Mouse (Mus musculus) right cerebral cortex, postnatal 4 days (tissue): Measurements from ENCODE around the gene Tlr5.

ENCODE experiments used
- DNase-seq: peaks from one replicate; pipeline ENCODE4 v3.0.0-alpha.2; 2022

Tlr5 gene

GRCm38 (mm10) chr1:182954287-182955046 lies at the start of gene Tlr5:
Gene Tlr5 (plus strand): TSS chr1:182954788.
- peak; percentile 44 for DNase-seq

GRCm38 (mm10) chr1:182905669-182906068 lies 48.9 kb upstream of the Tlr5 start:
- DNase-seq = no peak

- DNase-seq = peak; percentile 70
These were observed 46.2 kb upstream of the Tlr5 start for GRCm38 (mm10) chr1:182908050-182909036.

- DNase-seq = no peak
These were observed 45.5 kb upstream of the Tlr5 start for GRCm38 (mm10) chr1:182909066-182909465.

GRCm38 (mm10) chr1:182909596-182909995 lies 45.0 kb upstream of the Tlr5 start:
- no peak for DNase-seq

- no peak for DNase-seq
These were observed 42.0 kb upstream of the Tlr5 start for GRCm38 (mm10) chr1:182912591-182912990.

GRCm38 (mm10) chr1:182914121-182914908 lies 40.3 kb upstream of the Tlr5 start:
- DNase-seq = no peak

- no peak for DNase-seq
These were observed 38.4 kb upstream of the Tlr5 start for GRCm38 (mm10) chr1:182916166-182916565.

GRCm38 (mm10) chr1:182918718-182919346 lies 35.8 kb upstream of the Tlr5 start:
- DNase-seq = no peak

GRCm38 (mm10) chr1:182922824-182923223 lies 31.8 kb upstream of the Tlr5 start:
- DNase-seq = no peak

- DNase-seq = no peak
These were observed 28.1 kb upstream of the Tlr5 start for GRCm38 (mm10) chr1:182926465-182926864.

GRCm38 (mm10) chr1:182927878-182928851 lies 26.4 kb upstream of the Tlr5 start:
- no peak for DNase-seq

- DNase-seq = no peak
These were observed 19.1 kb upstream of the Tlr5 start for GRCm38 (mm10) chr1:182935469-182935868.

GRCm38 (mm10) chr1:182937486-182938120 lies 17.0 kb upstream of the Tlr5 start:
- no peak for DNase-seq

GRCm38 (mm10) chr1:182941921-182942320 lies 12.7 kb upstream of the Tlr5 start:
- no peak for DNase-seq

- no peak for DNase-seq
These were observed 10.7 kb upstream of the Tlr5 start for GRCm38 (mm10) chr1:182943911-182944310.

- DNase-seq = no peak
These were observed 9.9 kb upstream of the Tlr5 start for GRCm38 (mm10) chr1:182944638-182945037.

GRCm38 (mm10) chr1:182945561-182945960 lies 9.0 kb upstream of the Tlr5 start:
- DNase-seq = no peak

- no peak for DNase-seq
These were observed 3.3 kb upstream of the Tlr5 start for GRCm38 (mm10) chr1:182951298-182951697.

- no peak for DNase-seq
These were observed 1.4 kb upstream of the Tlr5 start for GRCm38 (mm10) chr1:182953165-182953564.

- no peak for DNase-seq
These were observed 921 bp upstream of the Tlr5 start for GRCm38 (mm10) chr1:182953667-182954066.
